Mouse (Mus musculus): ENCODE measurements around the gene Gdpgp1. TPM values are rescaled to one million over a fixed set of nuclear protein-coding genes. Genes with fewer than 3 reads are reported as not detected.

Gene Gdpgp1
- polyA plus RNA-seq, 1 experiment from 2014 or later = 4.5 TPM

DNA sequence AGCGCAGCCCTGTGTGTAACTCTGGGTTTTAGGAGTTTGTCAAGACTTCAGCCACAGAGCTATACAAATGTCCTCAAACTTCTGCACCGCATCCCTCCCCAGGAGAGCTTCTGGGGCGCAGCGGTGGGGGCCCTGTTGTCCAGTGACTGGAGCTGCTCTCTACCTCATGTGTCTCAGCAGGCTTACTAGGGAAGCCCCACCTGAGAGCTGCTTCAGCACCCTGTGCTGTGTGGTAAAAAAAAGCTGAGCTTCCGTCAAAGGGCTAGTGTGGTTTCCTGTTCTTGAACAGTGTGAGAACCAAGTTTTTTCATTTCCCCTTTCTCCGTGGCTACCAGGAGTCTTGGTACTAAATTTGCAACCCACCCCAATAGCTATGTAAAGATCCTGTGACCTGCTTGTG is 23.0 kb upstream of the Gdpgp1 start:
- Histone ChIP-seq H3K27ac (ENCODE audit: low read depth) (no peak overlapping the region), H3K27me3 (replicated peaks; ENCODE audit: control insufficient read depth, insufficient read depth, low read length) (no peaks in the 10 kb centered on the region), H3K9me3 (ENCODE audit: control insufficient read depth, low read length) (no peaks in the 10 kb centered on the region), H3K9ac (ENCODE audit: low read length) (no peak overlapping the region), H3K36me3 (ENCODE audit: control insufficient read depth, insufficient read depth, low read length) (peaks cover 19% of the 10 kb centered on the region), H3K4me3 (ENCODE audit: low read depth, low read length) (no peak overlapping the region), H3K4me1 (replicated peaks; ENCODE audit: control insufficient read depth, insufficient read depth, low read length) (peaks cover 21% of the 10 kb centered on the region), H3K4me2 (ENCODE audit: low read length) (no peak overlapping the region)
- 81% methylated on average over 6 of the region's 6 CpGs for WGBS
- no peak for ATAC-seq (replicated peaks; ENCODE audit: low FRiP score, low TSS enrichment, low read depth)
- DNase-seq (ENCODE audit: low spot score) = no peak

DNA sequence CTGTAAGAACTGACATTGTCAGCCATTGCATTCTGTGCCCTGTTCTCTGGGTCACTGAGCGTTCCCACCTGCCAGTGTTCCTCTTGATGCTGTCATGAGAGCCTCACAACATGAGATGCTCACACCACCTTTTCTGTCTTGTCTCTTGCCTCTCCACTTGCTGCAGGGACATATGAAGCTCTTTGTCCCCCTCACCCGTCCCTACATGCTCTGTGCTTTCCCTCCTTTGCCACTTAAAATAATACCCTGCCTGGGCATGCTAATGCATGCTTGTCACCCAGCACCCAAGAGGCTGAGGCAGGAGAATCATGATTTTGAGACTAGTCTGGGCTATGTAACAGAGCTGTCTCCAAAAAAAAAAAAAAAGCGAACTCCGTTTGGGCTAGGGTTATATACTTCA is 21.7 kb upstream of the Gdpgp1 start:
- Histone ChIP-seq H3K9me3 (ENCODE audit: control insufficient read depth, low read length) (no peaks in the 10 kb centered on the region), H3K36me3 (ENCODE audit: control insufficient read depth, insufficient read depth, low read length) (peaks cover 29% of the 10 kb centered on the region), H3K27me3 (replicated peaks; ENCODE audit: control insufficient read depth, insufficient read depth, low read length) (no peaks in the 10 kb centered on the region), H3K27ac (ENCODE audit: low read depth) (no peak overlapping the region), H3K4me1 (replicated peaks; ENCODE audit: control insufficient read depth, insufficient read depth, low read length) (peaks cover 21% of the 10 kb centered on the region), H3K4me3 (ENCODE audit: low read depth, low read length) (no peak overlapping the region), H3K9ac (ENCODE audit: low read length) (no peak overlapping the region), H3K4me2 (ENCODE audit: low read length) (no peak overlapping the region)
- ATAC-seq (replicated peaks; ENCODE audit: low FRiP score, low TSS enrichment, low read depth) (no peak), DNase-seq (ENCODE audit: low spot score) (no peak)
- WGBS = 86% methylated on average over 4 of the region's 4 CpGs

DNA sequence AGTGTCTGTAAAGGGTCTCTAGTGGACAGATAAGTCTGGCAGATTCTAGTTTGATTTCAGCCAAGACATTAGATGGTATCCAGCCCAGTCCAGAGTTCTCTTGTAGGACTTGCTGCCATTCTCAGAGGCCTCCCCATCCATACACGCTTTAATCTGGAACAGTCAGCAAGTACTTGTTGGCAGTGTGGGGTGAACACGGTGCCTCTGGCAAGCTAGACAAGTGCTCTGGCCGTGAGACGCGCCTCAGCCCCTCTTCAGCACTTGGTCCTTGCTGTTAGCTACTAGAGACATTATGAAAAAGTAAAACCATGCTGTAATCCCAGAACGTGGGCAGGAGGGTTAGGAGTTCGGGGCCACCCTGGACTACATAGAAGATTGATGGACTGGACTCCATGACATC is 19.1 kb upstream of the Gdpgp1 start:
- H3K4me3 ChIP-seq (ENCODE audit: low read depth, low read length) = no peak overlapping the region
- DNase-seq (ENCODE audit: low spot score) (no peak), ATAC-seq (replicated peaks; ENCODE audit: low FRiP score, low TSS enrichment, low read depth) (no peak)
- H3K27ac ChIP-seq (ENCODE audit: low read depth) = no peak overlapping the region
- H3K9ac ChIP-seq (ENCODE audit: low read length) = no peak overlapping the region
- no peak overlapping the region for H3K4me2 ChIP-seq (ENCODE audit: low read length)
- H3K36me3 ChIP-seq (ENCODE audit: control insufficient read depth, insufficient read depth, low read length) = peaks cover 53% of the 10 kb centered on the region
- 0 out of 2 replicates have a peak, but pooled peaks cover 3% of the 10 kb centered on the region for H3K4me1 ChIP-seq (replicated peaks; ENCODE audit: control insufficient read depth, insufficient read depth, low read length)
- H3K27me3 ChIP-seq (replicated peaks; ENCODE audit: control insufficient read depth, insufficient read depth, low read length) = no peaks in the 10 kb centered on the region
- 90% methylated on average over 7 of the region's 7 CpGs for WGBS
- no peaks in the 10 kb centered on the region for H3K9me3 ChIP-seq (ENCODE audit: control insufficient read depth, low read length)

DNA sequence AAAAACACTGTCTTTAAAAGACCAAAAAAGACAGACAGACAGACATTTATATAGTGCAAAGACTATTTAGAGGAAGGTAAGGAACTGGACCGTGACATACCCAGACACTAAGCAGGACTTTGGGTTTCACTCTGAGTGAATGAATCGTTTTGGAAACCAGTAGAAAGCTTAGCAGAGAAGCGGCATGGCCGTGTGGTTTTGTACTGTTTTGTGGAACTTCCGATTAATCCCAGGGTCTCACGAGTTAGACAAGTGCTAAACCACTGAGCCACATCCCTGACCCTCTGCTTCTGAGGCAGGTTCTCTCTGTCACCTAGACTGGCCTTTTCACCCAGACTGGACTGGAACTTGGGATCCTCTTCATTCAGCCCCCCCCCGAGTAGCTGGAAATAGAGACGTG is 18.2 kb upstream of the Gdpgp1 start:
- Histone ChIP-seq H3K4me1 (replicated peaks; ENCODE audit: control insufficient read depth, insufficient read depth, low read length) (no peaks in the 10 kb centered on the region), H3K9ac (ENCODE audit: low read length) (no peak overlapping the region), H3K4me2 (ENCODE audit: low read length) (no peak overlapping the region), H3K36me3 (ENCODE audit: control insufficient read depth, insufficient read depth, low read length) (peaks cover 62% of the 10 kb centered on the region), H3K9me3 (ENCODE audit: control insufficient read depth, low read length) (no peaks in the 10 kb centered on the region), H3K4me3 (ENCODE audit: low read depth, low read length) (no peak overlapping the region), H3K27ac (ENCODE audit: low read depth) (no peak overlapping the region), H3K27me3 (replicated peaks; ENCODE audit: control insufficient read depth, insufficient read depth, low read length) (no peaks in the 10 kb centered on the region)
- ATAC-seq (replicated peaks; ENCODE audit: low FRiP score, low TSS enrichment, low read depth) = no peak
- WGBS = 82% methylated on average over 8 of the region's 8 CpGs
- DNase-seq (ENCODE audit: low spot score) = no peak

DNA sequence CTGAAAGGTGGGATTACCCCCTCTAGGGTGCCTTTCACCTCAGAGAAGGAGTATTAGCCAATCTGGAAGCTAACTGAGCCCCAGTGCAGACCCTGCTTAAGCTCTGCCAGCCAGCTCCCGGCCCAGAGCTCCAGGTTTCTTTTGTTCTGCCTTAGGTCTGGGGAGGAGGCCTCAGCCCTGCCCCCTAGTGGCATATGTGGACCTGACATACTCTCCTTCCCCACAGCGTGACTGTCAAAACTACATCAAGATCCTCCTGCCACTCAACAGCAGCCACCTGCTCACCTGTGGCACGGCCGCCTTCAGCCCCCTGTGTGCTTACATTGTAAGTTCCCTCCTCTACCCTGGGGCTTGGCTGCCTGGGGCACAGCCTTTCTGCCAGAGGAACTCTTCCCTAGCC is 17.3 kb upstream of the Gdpgp1 start:
- DNase-seq (ENCODE audit: low spot score) = peak; percentile 87
- Histone ChIP-seq H3K36me3 (ENCODE audit: control insufficient read depth, insufficient read depth, low read length) (peaks cover 71% of the 10 kb centered on the region), H3K9ac (ENCODE audit: low read length) (no peak overlapping the region), H3K9me3 (ENCODE audit: control insufficient read depth, low read length) (no peaks in the 10 kb centered on the region), H3K4me3 (ENCODE audit: low read depth, low read length) (no peak overlapping the region), H3K27ac (ENCODE audit: low read depth) (no peak overlapping the region), H3K27me3 (replicated peaks; ENCODE audit: control insufficient read depth, insufficient read depth, low read length) (no peaks in the 10 kb centered on the region), H3K4me2 (ENCODE audit: low read length) (no peak overlapping the region), H3K4me1 (replicated peaks; ENCODE audit: control insufficient read depth, insufficient read depth, low read length) (no peaks in the 10 kb centered on the region)
- 32% methylated on average over 4 of the region's 4 CpGs for WGBS
- peak; percentile 81; the same call in 1 of the 2 replicates for ATAC-seq (replicated peaks; ENCODE audit: low FRiP score, low TSS enrichment, low read depth)

DNA sequence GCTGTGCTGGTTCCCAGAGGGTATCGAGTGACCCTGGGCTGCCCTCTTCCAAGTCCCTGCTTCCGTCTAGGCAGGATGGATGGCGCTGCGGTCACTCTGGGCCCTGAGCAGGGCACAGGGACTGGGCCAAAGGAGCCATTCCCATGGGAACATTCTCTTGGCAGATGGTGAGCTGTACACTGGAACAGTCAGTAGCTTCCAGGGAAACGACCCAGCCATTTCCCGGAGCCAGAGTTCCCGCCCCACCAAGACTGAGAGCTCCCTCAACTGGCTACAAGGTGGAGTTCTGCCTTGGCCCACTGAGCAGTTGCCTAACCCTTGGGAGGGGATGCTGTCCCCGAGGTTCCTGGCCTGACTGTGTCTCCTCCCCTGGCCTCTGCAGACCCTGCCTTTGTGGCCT is 16.1 kb upstream of the Gdpgp1 start:
- no peak overlapping the region for H3K27ac ChIP-seq (ENCODE audit: low read depth)
- no peak overlapping the region for H3K4me2 ChIP-seq (ENCODE audit: low read length)
- H3K4me3 ChIP-seq (ENCODE audit: low read depth, low read length) = no peak overlapping the region
- H3K4me1 ChIP-seq (replicated peaks; ENCODE audit: control insufficient read depth, insufficient read depth, low read length) = no peaks in the 10 kb centered on the region
- H3K27me3 ChIP-seq (replicated peaks; ENCODE audit: control insufficient read depth, insufficient read depth, low read length) = no peaks in the 10 kb centered on the region
- ATAC-seq (replicated peaks; ENCODE audit: low FRiP score, low TSS enrichment, low read depth) (no peak), DNase-seq (ENCODE audit: low spot score) (no peak)
- H3K36me3 ChIP-seq (ENCODE audit: control insufficient read depth, insufficient read depth, low read length) = peaks cover 82% of the 10 kb centered on the region
- no peaks in the 10 kb centered on the region for H3K9me3 ChIP-seq (ENCODE audit: control insufficient read depth, low read length)
- H3K9ac ChIP-seq (ENCODE audit: low read length) = no peak overlapping the region
- 79% methylated on average over 8 of the region's 8 CpGs for WGBS

DNA sequence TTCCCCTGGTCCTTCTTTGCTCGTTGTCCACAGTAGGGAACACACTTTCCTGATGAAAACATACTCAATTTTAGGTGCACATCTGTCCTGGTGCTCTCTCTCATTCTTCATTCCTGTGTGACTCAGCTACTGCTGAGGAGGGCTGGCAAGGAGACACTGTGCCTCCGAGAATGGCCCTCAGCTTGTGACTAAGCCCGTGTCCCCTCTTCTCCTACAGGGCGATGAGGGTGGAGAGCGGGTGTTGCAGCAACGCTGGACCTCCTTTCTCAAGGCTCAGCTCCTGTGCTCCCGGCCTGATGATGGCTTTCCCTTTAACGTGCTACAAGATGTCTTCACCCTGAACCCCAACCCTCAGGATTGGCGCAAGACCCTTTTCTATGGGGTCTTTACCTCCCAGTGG is 14.0 kb upstream of the Gdpgp1 start:
- no peak for ATAC-seq (replicated peaks; ENCODE audit: low FRiP score, low TSS enrichment, low read depth)
- Histone ChIP-seq H3K9ac (ENCODE audit: low read length) (no peak overlapping the region), H3K4me2 (ENCODE audit: low read length) (no peak overlapping the region), H3K36me3 (ENCODE audit: control insufficient read depth, insufficient read depth, low read length) (peaks cover 79% of the 10 kb centered on the region), H3K4me1 (replicated peaks; ENCODE audit: control insufficient read depth, insufficient read depth, low read length) (no peaks in the 10 kb centered on the region), H3K27ac (ENCODE audit: low read depth) (no peak overlapping the region), H3K4me3 (ENCODE audit: low read depth, low read length) (no peak overlapping the region), H3K27me3 (replicated peaks; ENCODE audit: control insufficient read depth, insufficient read depth, low read length) (no peaks in the 10 kb centered on the region), H3K9me3 (ENCODE audit: control insufficient read depth, low read length) (no peaks in the 10 kb centered on the region)
- WGBS = 91% methylated on average over 9 of the region's 9 CpGs
- no peak for DNase-seq (ENCODE audit: low spot score)

DNA sequence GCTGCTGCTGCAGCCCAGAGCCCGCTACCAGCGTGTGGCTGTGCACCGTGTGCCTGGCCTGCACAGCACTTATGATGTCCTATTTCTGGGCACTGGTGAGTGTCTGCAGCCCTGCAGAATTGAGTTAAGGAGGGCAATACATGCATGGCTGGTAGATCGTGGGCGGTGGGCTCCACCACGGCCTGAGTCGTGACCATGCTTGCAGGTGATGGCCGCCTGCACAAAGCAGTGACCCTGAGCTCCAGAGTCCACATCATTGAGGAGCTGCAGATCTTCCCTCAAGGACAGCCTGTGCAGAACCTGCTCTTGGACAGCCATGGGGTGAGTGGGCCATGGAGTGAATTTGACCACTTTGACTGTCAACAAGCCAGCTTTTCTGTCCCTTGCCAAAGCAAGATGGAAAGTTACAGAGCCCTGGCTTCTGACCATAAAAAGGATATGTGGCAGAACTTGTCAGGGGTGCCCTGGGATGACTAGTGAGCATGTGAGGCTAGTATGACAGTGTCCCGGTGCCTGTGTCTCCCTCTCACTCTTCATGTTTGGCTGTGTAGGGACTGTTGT is 12.3 kb upstream of the Gdpgp1 start:
- no peak for ATAC-seq (replicated peaks; ENCODE audit: low FRiP score, low TSS enrichment, low read depth)
- WGBS = 90% methylated on average over 9 of the region's 9 CpGs
- no peak overlapping the region for H3K9ac ChIP-seq (ENCODE audit: low read length)
- no peak overlapping the region for H3K4me2 ChIP-seq (ENCODE audit: low read length)
- H3K4me1 ChIP-seq (replicated peaks; ENCODE audit: control insufficient read depth, insufficient read depth, low read length) = no peaks in the 10 kb centered on the region
- H3K27ac ChIP-seq (ENCODE audit: low read depth) = no peak overlapping the region
- no peak for DNase-seq (ENCODE audit: low spot score)
- H3K36me3 ChIP-seq (ENCODE audit: control insufficient read depth, insufficient read depth, low read length) = peaks cover 82% of the 10 kb centered on the region
- H3K27me3 ChIP-seq (replicated peaks; ENCODE audit: control insufficient read depth, insufficient read depth, low read length) = no peaks in the 10 kb centered on the region
- H3K9me3 ChIP-seq (ENCODE audit: control insufficient read depth, low read length) = no peaks in the 10 kb centered on the region
- no peak overlapping the region for H3K4me3 ChIP-seq (ENCODE audit: low read depth, low read length)

DNA sequence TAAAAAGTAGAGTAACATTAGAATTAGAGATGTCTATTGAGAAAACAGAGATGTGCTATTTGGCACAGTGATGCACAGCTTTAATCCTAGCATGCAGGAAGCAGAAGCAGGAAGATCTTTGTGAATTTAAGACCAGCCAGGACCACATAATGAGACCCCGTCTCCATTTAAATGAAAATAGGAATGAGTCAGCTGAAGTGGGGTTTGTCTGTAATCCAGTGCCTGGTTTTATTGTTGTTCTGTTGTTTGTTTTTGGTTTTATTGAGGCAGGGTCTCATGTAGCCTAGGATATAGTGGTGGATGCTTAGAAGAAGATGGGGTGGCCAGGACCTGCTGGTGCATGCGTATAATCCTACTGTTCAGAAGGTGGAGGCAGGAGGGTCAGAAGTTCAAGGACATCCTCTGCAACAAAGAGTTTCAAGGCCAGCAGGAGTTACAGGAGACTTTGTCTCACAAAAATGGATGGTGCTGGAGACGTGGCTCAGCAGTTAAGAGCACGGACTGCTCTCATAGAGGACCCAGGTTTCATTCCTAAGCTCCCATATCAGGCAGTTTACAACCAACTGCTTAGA is 11.4 kb upstream of the Gdpgp1 start:
- no peaks in the 10 kb centered on the region for H3K9me3 ChIP-seq (ENCODE audit: control insufficient read depth, low read length)
- H3K36me3 ChIP-seq (ENCODE audit: control insufficient read depth, insufficient read depth, low read length) = peaks cover 82% of the 10 kb centered on the region
- no peak for DNase-seq (ENCODE audit: low spot score)
- WGBS = 79% methylated on average over 4 of the region's 4 CpGs
- H3K4me1 ChIP-seq (replicated peaks; ENCODE audit: control insufficient read depth, insufficient read depth, low read length) = no peaks in the 10 kb centered on the region
- no peak for ATAC-seq (replicated peaks; ENCODE audit: low FRiP score, low TSS enrichment, low read depth)
- no peak overlapping the region for H3K9ac ChIP-seq (ENCODE audit: low read length)
- no peak overlapping the region for H3K4me3 ChIP-seq (ENCODE audit: low read depth, low read length)
- no peak overlapping the region for H3K27ac ChIP-seq (ENCODE audit: low read depth)
- no peak overlapping the region for H3K4me2 ChIP-seq (ENCODE audit: low read length)
- H3K27me3 ChIP-seq (replicated peaks; ENCODE audit: control insufficient read depth, insufficient read depth, low read length) = no peaks in the 10 kb centered on the region

All from intestine, embryonic 14.5 days (tissue).